Mouse (Mus musculus) urinary bladder, postnatal 10 days (tissue): ENCODE data around the gene Phactr3.
"Not testable (repeated sequence)": the region's sequence is repeated elsewhere in the genome, so short reads cannot be mapped to it uniquely, and the experiment has no call there.

Source experiments
- DNase-seq: peaks from one replicate; pipeline ENCODE4 v3.0.0; 2022; ENCODE audit warnings: low spot score

Gene Phactr3

GRCm38 (mm10) chr2:178118801-178119560 is at the start of gene Phactr3:
TSS of gene Phactr3 (plus strand) at chr2:178118975.
- no peak for DNase-seq

DNA sequence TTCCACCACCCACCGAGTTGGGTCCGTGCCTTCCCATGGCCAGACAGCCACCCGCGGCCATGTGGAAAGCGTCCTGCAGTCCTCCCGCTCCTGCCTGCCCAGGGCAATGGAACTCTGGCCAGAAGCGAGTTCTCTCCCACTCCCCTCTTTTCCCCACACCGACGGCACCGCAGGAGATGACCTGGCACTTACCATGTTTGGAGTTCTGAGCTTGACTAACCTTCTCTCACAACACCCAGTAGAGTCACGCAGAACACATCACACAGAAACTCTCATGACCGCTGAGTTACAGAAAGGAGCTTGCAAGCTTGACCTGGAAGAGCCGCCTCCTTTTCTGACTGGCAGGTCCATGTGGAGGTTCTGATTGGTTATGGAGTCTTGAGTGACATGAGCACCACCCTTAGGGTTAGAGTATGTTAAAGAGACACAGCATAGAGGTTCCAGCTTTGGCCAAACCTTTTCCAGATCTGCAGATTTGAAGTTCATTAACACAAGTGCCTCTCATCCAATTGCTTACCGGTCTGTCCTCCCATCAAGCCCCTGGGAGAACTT is 40.5 kb upstream of the Phactr3 start, which contains the start of gene Zfp931:
Gene Zfp931, minus strand, starts transcription at position 311 of the 552 bp plus-strand sequence.
- not testable (repeated sequence) for DNase-seq

- DNase-seq = no peak
These were observed 29.2 kb upstream of the Phactr3 start for GRCm38 (mm10) chr2:178089586-178089985.

DNA sequence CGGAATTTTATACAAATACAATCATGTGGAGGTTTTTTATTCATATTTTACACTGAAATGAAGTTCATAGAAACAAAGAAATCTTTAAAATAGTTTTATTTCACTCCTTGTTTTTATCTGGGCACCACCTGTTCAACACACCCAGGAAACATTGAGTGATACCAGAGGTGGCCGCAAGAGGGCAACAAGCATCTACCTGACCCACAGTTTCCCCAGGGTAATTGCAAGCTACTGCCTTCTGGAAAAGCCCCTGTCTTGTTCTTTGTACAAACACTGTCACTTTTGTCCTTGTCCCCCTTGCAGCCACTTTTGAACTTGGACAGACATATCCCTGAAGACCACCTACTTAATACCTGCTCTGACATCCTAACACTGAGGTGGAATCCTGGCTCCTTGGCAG is 20.8 kb upstream of the Phactr3 start:
- DNase-seq = no peak

GRCm38 (mm10) chr2:178101957-178102356 is 16.8 kb upstream of the Phactr3 start:
- no peak for DNase-seq

DNA sequence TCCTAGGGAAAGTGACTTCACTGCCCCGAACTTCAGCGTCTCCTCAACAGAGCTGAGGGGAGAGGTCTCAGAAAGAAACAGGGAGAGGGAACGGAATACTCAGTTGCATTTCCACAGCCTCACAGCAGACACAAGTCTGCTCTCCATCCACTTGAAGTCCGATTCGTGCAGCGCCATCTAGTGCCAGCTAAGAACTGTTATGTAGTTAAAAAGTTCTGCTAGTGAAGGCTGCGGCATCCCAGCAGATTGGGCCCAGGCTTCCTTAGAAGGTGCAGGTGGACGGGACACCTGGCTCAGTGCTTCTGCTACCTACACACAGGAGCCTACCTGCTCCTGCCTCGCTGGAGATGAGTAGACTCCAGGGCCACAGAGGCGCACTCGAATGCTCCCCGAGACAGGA is 829 bp upstream of the Phactr3 start:
- no peak for DNase-seq

DNA sequence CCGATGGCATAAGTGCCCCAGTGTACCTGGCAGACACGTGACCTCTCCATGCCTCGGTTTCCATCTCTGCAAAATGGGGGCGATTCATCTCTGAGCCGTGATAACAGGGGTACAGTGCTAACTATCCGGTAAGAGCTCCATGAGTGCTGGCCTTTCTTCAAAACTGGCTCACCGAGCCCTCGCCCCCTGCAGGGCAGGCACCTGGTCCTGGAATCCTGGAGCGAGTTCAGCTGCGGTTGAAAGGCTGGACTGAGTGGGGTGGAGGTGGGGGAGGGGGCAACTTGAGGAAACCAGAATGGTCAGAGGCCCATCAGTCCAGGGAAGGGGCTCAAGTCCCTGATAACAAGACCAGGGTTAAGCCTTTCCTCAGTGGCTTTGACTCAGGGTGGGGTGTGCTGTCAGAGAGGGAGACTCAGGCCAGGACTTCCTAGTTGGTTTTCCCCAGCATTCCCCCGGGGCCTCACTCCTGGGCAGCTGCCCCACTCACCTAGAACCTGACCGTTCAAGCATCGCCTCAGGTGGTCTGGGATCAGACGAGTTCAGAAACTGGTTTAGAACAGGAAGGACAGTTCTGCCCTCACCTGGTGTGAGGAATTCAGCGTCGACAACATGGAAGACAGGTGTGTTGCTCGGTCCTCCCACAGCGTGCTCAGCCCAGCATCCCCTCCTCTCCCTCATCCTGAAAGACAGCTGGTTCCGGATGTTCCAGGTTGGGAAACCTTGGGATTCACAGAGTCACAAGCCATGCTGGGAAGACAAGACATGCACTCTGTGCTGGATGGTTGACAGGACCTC is 983 bp downstream of the Phactr3 start:
- DNase-seq = no peak

GRCm38 (mm10) chr2:178120356-178120645 is 1.5 kb downstream of the Phactr3 start:
- no peak for DNase-seq

GRCm38 (mm10) chr2:178120651-178121374 is 2.0 kb downstream of the Phactr3 start:
- no peak for DNase-seq

GRCm38 (mm10) chr2:178121375-178121688 is 2.6 kb downstream of the Phactr3 start:
- DNase-seq = no peak

GRCm38 (mm10) chr2:178121946-178122665 is 3.3 kb downstream of the Phactr3 start:
- no peak for DNase-seq

GRCm38 (mm10) chr2:178123466-178123865 is 4.7 kb downstream of the Phactr3 start:
- no peak for DNase-seq

- no peak for DNase-seq
These were observed 6.7 kb downstream of the Phactr3 start for GRCm38 (mm10) chr2:178125427-178125826.

- peak; percentile 6 for DNase-seq
These were observed 7.5 kb downstream of the Phactr3 start for GRCm38 (mm10) chr2:178126041-178126820.

DNA sequence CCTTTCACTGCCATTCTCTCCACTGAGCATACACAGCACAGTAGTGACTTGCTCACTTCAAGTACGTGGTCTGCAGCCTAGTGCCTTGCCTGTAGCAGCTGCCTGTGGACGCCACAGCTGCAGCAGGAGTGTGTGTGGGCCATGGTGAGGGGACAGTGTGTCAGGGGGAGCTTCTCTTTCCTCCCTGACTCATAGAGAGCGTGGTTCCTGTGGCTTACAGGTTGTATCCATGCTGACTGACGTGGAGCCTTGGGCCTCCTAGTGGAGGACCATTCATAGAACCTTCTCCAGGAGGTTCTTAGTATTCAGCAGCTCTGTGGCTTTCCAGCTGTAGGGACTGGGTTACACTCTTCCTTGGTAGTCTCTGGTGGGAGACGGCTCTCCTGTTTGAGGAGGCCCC is 9.8 kb downstream of the Phactr3 start:
- no peak for DNase-seq

- DNase-seq = peak; percentile 2
These were observed 10.4 kb downstream of the Phactr3 start for GRCm38 (mm10) chr2:178129161-178129560.

DNA sequence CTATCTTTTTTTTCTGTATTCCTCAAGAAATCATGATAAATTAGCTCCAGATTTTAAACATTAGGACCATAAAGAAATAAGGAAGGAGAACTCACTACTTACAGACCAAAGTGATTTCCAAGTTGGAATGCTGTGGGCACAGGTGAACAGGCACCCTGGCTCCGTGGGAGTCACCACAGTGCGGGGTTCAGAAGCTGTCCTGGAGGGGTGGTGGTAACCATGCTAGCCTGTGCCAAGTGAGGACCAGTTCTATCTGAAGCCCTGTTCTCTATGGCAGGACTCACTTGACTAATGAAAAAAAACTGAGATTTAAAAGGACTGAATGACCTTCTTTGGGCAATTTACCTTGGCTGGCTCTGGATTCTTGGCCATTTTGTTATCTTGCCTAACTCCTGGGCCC is 10.9 kb downstream of the Phactr3 start:
- peak; percentile 6 for DNase-seq

DNA sequence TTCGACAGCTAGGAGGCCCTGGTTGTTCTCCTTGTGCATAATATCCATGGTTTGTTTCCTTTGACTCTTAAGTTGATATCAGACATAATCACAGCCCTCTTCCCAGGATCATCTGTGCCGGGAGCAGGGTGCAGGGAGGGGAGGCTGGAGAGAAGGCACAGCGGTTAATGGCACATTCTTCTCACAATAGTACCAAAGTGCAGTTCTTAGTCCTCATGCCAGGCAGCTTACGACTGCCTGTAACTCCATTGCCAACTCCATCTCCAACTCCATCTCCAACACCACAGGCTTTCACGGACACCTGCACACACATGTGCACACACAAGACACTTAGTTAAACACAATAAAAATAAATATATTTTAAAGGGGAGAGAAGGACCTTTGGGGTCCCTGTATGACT is 11.8 kb downstream of the Phactr3 start:
- DNase-seq = no peak

DNA sequence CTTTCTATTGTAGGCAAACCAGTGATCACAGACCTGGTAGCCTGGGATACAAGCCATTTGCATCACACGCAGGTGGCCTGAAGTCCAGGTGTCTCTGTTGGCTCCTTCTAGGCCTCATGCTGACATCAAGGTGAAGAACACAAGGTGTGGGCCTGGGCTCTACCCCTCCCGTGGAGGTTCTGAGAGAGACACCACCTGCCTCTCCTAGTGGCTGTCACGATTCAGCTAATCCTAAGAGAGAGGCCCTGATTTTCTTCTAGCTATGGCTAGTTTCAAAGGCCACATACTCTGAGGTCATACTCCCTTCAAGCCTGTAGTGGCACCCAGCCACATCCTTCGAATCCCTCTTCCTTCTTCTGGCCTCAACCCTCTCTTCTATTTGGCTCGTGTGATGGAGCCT is 12.2 kb downstream of the Phactr3 start:
- no peak for DNase-seq

- no peak for DNase-seq
These were observed 13.0 kb downstream of the Phactr3 start for GRCm38 (mm10) chr2:178131606-178132365.
